Mouse (Mus musculus) thymus, postnatal 25 days (tissue): ENCODE measurements around the gene Krtap4-7.
"Not testable (repeated sequence)": the region's sequence is repeated elsewhere in the genome, so short reads cannot be mapped to it uniquely, and the experiment has no call there.

Source experiments
- DNase-seq: peaks from one replicate; pipeline ENCODE4 v3.0.0; 2022

Gene Krtap4-7

DNA sequence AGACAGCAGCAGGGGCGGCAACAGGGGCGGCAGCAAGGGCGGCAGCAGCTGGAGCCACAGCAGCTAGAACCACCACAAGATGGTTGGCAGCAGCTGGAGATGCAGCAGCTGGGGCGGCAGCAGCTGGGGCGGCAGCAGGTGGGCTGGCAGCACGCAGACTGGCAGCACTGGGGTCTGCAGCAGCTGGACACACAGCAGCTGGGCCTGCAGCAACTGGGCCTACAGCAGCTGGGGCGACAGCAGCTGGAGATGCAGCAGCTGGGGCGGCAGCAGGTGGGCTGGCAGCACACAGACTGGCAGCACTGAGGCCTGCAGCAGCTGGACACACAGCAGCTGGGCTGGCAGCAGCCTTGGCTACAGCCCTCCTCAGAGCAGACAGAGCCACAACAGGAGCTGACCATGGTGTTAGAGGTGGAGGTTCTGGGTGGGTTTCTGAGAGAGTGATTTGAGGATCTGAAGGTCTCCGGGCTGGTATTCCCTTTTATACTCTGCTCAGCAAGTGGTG, at the start of gene Krtap4-7:
TSS of gene Krtap4-7 (minus strand) at position 455 of the 505 bp plus-strand sequence.
- DNase-seq: not testable (repeated sequence)

GRCm38 (mm10) chr11:99690463-99690862, 46.6 kb upstream of the Krtap4-7 start, which contains the start of gene Gm14190:
Gm14190 (minus strand) TSS chr11:99690740.
- DNase-seq: no peak

DNA sequence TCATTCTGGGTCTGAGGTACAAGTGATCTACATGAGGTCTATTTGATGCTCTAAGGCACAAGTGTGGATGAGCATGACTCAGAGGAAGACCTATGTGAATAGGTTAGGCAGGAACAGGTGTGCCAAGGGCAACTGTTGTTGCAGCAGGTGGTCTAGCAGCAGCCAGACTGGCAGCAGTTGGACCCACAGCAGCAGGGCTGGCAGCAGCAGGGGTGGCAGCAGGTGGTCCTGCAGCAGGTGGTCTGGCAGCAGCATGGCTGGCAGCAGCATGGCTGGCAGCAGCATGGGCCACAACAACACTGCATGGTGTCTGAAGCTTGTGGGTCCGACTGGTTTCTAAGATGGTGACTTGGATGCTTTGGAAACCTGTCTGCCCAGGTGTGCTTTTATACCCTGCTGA, 41.3 kb upstream of the Krtap4-7 start:
- DNase-seq: not testable (repeated sequence)

DNA sequence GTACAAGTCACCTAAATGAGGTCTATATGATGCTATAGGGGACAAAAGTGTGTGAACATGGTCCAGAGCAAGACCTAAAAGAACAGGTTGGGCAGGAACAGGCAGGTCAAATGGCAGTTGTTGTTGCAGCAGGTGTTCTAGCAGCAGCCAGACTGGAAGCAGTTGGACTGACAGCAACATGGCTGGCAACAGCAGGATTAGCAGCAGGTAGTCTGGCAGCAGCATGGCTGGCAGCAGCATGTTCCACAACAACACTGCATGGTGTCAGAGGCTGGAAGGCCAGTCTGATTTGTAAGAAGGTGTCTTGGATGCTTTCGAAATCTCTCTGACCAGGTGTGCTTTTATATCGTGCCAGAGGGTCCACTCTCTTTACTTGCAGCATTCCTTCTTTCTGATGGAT, 39.6 kb upstream of the Krtap4-7 start:
- DNase-seq: no peak

GRCm38 (mm10) chr11:99665860-99666259, 22.0 kb upstream of the Krtap4-7 start, which contains the start of gene Krtap4-6:
Krtap4-6 (minus strand) TSS chr11:99665960.
- no peak for DNase-seq

DNA sequence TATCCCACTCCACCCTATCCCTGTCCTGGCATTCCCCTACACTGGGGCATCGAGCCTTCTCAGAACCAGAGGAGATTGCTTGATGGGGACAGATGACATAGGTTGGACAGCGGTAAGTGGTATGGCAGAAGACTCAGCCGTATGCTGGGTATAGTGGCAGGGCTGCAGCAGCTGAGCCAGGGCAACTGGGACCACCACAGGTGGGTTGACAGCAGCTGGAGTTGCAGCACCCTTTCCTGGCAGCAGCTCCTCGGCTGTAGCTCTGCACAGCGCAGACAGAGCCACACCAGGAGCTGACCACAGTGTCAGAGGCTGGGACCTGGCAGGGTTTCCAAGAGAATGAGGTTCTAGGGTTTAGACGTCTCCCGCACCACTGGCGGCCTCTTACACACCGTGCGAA, 18.9 kb upstream of the Krtap4-7 start:
- DNase-seq: no peak

DNA sequence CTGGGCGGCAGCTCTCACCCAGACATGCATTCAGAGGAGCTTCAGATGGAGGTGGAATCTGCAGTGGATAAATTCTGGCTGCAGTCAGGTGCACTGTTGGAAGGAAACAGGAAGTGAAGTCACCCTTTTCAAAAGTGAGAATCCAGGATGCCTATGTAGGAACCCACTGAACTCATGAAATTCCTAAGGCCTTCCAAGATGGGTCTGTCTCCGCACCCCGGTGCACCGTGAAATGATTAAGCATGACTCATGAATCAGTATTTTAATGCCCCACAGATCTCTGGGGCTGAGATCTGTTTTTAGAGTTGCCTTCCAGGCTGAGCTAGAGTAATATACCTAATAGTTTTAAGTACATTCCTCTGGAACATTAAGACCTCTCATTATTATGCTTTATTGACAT, 15.4 kb upstream of the Krtap4-7 start:
- no peak for DNase-seq

- not testable (repeated sequence) for DNase-seq
These were observed 14.7 kb upstream of the Krtap4-7 start, which contains the start of gene Gm11563 for GRCm38 (mm10) chr11:99658467-99659010. Gm11563 (minus strand) TSS chr11:99658960.

GRCm38 (mm10) chr11:99657051-99657450, 13.2 kb upstream of the Krtap4-7 start:
- DNase-seq: no peak

- DNase-seq: no peak
These were observed 6.2 kb upstream of the Krtap4-7 start, which contains the start of gene Gm11555 for GRCm38 (mm10) chr11:99650136-99650535. Gm11555 (minus strand) TSS chr11:99650236.

- no peak for DNase-seq
These were observed 2.6 kb upstream of the Krtap4-7 start for GRCm38 (mm10) chr11:99646444-99646843.

GRCm38 (mm10) chr11:99644351-99644750, 462 bp upstream of the Krtap4-7 start:
- DNase-seq: no peak

GRCm38 (mm10) chr11:99640926-99641325, 3.0 kb downstream of the Krtap4-7 start:
- DNase-seq: no peak

DNA sequence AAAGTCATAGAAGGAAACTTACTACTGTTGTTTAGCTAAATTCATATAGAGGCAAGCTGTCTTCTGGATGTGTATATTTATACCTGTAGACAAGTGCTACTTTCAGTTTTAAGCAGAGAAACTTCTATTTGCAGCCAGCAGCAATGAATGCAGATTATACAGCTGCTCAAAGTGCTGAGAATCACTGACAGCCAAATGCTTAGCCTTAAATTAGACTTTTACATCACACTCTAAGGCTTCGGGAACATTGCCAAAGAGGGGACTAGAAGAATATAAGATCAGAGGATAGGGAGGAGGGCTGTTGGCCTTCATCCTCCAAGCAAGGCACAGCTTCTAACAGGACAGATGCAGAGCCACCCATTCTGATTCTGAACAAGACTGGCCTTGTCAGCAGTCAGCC, 6.8 kb downstream of the Krtap4-7 start:
- DNase-seq: no peak

- DNase-seq: no peak
These were observed 9.2 kb downstream of the Krtap4-7 start, which contains the start of gene Krtap4-2 for GRCm38 (mm10) chr11:99634653-99635134. Krtap4-2 (minus strand) TSS chr11:99635084.

GRCm38 (mm10) chr11:99633293-99633692, 10.6 kb downstream of the Krtap4-7 start:
- DNase-seq: no peak

DNA sequence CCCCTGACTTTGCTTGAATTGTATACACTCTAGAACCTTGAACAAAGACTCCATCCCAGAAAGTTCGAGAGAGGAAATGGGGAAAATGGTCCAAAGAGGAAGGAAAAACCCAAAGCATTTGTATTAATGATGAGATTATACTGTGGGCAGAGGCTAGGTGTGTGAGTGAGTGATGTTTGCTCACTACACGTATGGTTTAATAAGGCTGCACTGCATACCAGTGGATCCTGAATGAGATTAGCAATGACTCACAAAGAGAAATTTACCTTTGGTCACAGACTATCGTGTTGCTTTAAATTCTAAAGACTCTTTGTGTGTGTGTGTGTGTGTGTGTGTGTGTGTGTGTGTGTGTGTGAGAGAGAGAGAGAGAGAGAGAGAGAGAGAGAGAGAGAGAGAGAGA, 13.0 kb downstream of the Krtap4-7 start:
- DNase-seq: no peak

DNA sequence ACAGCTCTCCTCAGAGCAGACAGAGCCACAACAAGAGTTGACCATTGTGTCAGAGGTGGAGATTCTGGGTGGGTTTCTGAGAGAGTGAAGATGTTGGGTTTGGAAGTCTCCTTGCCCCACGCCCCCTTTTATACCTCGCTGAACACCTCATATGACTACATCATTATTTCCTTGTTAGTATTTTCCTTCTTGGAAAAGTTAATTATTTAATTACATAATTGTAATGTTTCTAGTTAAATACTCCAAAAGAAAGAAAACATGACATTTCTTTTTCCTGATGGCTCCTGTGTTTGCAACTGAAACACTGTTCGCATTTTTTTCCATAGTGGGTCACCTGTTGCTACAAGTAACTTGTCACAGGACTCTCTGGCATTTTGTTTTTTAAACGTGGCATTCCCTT, 15.8 kb downstream of the Krtap4-7 start, which contains the start of gene Krtap4-1:
TSS of gene Krtap4-1 (minus strand) at position 101 of the 400 bp plus-strand sequence.
- no peak for DNase-seq

DNA sequence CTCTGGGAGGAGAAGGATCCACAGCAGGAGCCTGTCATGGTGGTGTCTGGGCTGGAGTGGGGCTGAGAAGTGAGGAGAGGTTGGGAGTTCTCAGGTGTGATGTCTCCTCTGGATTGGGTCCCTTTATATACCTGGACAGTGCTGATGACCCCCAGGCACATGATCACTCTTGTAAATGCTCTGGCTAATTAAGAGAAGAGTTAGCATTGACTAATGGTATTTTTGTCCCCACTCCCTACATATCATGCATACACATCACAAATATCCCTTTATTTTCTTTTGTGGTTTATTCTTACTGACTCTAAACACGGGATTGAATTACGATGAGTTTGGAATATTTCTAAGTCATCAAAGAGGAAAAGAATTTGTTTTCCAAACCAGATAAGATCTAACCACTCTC, 23.6 kb downstream of the Krtap4-7 start, which contains the start of gene Gm11562:
TSS of gene Gm11562 (minus strand) at position 101 of the 400 bp plus-strand sequence.
- DNase-seq: no peak

DNA sequence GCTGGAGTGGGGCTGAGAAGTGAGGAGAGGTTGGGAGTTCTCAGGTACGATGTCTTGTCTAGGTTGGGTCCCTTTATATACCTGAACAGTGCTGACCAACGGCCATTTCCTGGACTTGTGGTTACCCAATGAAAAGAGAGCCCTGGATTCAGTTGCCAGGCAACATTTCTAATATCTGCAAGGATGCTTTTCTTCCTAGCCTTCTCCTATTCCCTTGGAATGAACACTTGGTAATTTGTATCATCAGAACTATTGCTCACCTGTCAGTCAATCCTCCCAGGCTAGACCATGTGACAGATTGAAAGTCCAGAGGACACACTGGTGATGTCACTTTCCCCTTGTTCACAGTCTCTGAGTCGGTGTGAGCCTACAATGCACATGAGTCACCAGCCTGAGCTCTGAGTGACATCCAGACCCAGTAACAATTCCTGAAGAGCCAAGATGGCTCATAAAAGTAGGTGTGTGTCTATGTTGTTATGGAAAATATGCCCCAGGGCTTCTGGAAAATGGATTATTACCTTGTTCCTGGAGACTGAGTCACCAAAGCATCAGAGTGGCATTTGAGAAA, 29.0 kb downstream of the Krtap4-7 start, which contains the start of gene Krtap2-4:
TSS of gene Krtap2-4 (minus strand) at position 51 of the 568 bp plus-strand sequence.
- no peak for DNase-seq

- not testable (repeated sequence) for DNase-seq
These were observed 33.8 kb downstream of the Krtap4-7 start, which contains the start of gene Gm11937 for GRCm38 (mm10) chr11:99610089-99610488. Gm11937 (minus strand) TSS chr11:99610189.

DNA sequence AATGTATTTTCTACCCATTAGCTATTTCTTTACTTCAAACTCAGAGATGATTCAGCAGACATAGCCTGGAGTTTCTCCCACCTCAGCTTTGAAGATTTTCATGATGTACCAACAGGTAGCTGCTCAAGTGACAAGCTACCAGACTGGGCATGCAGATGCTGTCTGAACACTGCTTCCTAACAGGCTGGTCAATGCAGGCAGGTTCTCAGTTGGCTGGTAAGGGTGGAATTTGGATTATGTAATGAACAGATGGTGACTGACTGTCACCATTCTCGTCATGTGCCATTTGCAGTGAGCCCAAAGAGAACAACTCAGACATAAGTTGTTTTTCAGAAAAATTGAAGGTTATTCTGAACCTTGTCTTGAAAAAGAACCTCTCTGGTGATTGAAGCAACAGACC, 34.8 kb downstream of the Krtap4-7 start:
- DNase-seq: no peak

GRCm38 (mm10) chr11:99603208-99603607, 40.7 kb downstream of the Krtap4-7 start, which contains the start of gene Gm11938:
Gm11938 (minus strand) TSS chr11:99603308.
- DNase-seq: not testable (repeated sequence)

DNA sequence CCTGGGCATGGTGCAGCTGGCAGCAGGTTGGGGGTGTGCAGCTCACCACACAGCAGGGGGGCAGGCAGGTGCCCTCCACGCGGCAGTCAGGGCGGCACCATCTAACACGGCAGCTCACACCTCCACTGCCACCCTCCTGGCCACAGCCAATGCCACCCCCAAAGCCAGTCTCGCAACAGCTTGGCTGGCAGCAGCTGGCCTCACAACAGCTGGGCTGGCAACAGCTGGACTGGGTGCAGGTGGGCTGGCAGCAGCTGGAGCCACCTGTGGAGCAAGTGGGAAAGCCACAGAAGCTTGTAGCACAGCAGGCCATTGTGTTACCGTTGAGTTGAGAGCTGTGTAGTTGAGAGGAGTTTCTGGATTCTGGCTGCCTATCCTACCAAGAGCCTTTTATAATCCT, 46.1 kb downstream of the Krtap4-7 start, which contains the start of gene Krtap9-3:
TSS of gene Krtap9-3 (minus strand) at position 364 of the 400 bp plus-strand sequence.
- not testable (repeated sequence) for DNase-seq
